Mouse (Mus musculus): ENCODE results near the gene Ifih1. TPM values are rescaled to one million over a fixed set of nuclear protein-coding genes. Genes with fewer than 3 reads are reported as not detected.

The Ifih1 gene
- polyA plus RNA-seq, 1 experiment, result 4.4 TPM

DNA sequence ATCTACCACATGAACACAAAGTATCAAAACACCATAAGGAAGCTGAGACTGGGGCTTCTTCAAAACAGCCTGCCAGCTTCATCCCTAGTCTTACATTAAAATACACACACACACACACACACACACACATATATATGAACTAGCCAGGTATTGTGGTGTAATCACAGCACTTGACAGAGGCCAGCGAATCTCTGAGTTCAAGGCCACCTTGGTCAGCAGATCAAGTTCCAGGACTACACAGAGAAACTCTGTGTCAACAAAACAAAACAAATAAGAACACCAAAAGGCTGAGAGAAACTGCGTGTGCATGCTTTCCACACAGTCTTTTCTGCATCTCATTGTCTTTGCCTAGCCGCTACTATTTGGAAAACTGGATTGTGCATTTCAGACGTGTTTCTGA lies 6.4 kb upstream of the Ifih1 start:
- Histone ChIP-seq H3K27ac (replicated peaks; ENCODE audit: low read depth, low read length) (no peak overlapping the region), H3K4me3 (ENCODE audit: insufficient read depth, low read depth, low read length) (no peak overlapping the region), H3K4me1 (ENCODE audit: control insufficient read depth, insufficient read depth, insufficient read length, low read length) (no peaks in the 10 kb centered on the region)

GRCm38 (mm10) chr2:62651890-62652289 lies 5.8 kb upstream of the Ifih1 start:
- Histone ChIP-seq H3K27ac (replicated peaks; ENCODE audit: low read depth, low read length) (no peak overlapping the region), H3K4me1 (ENCODE audit: control insufficient read depth, insufficient read depth, insufficient read length, low read length) (no peaks in the 10 kb centered on the region), H3K4me3 (ENCODE audit: insufficient read depth, low read depth, low read length) (no peak overlapping the region)

- H3K27ac ChIP-seq (replicated peaks; ENCODE audit: low read depth, low read length), result no peak overlapping the region
- peak overlapping the region; percentile 84 for H3K4me3 ChIP-seq (ENCODE audit: insufficient read depth, low read depth, low read length)
- peaks cover 8% of the 10 kb centered on the region for H3K4me1 ChIP-seq (ENCODE audit: control insufficient read depth, insufficient read depth, insufficient read length, low read length)
Observed at GRCm38 (mm10) chr2:62646671-62647289, 725 bp upstream of the Ifih1 start.

- Histone ChIP-seq H3K27ac (replicated peaks; ENCODE audit: low read depth, low read length) (peak overlapping the region; percentile 80), H3K4me1 (ENCODE audit: control insufficient read depth, insufficient read depth, insufficient read length, low read length) (peaks cover 10% of the 10 kb centered on the region), H3K4me3 (ENCODE audit: insufficient read depth, low read depth, low read length) (peak overlapping the region; percentile 84)
Observed at GRCm38 (mm10) chr2:62645475-62645874, 580 bp downstream of the Ifih1 start.

DNA sequence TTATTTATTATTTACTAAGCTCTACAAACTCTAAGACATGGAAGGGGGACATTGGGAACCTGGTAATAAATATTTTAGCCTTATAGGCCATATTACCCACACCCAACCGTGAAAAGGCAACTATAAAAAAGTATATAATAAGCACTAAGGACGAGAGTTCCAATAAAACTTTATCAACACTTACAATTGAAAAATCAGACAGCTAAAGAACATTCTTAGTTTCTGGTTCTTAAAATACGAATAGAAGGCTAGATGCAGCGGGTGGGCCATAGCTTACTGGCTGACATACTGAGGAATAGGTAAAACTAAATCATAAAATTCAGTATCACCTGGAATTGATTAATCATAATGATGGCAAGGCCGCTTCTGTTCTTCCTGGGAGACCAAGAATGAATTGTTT lies 1.2 kb downstream of the Ifih1 start:
- Histone ChIP-seq H3K4me1 (ENCODE audit: control insufficient read depth, insufficient read depth, insufficient read length, low read length) (peaks cover 10% of the 10 kb centered on the region), H3K4me3 (ENCODE audit: insufficient read depth, low read depth, low read length) (peak overlapping the region; percentile 84), H3K27ac (replicated peaks; ENCODE audit: low read depth, low read length) (no peak overlapping the region)

GRCm38 (mm10) chr2:62643405-62644305 lies 2.4 kb downstream of the Ifih1 start:
- H3K27ac ChIP-seq (replicated peaks; ENCODE audit: low read depth, low read length), result no peak overlapping the region
- H3K4me1 ChIP-seq (ENCODE audit: control insufficient read depth, insufficient read depth, insufficient read length, low read length), result peaks cover 10% of the 10 kb centered on the region
- peak overlapping the region; percentile 42 for H3K4me3 ChIP-seq (ENCODE audit: insufficient read depth, low read depth, low read length)

- H3K4me3 ChIP-seq (ENCODE audit: insufficient read depth, low read depth, low read length), result no peak overlapping the region
- H3K27ac ChIP-seq (replicated peaks; ENCODE audit: low read depth, low read length), result no peak overlapping the region
- peaks cover 10% of the 10 kb centered on the region for H3K4me1 ChIP-seq (ENCODE audit: control insufficient read depth, insufficient read depth, insufficient read length, low read length)
Observed at GRCm38 (mm10) chr2:62639869-62640268, 6.2 kb downstream of the Ifih1 start.

- no peak overlapping the region for H3K27ac ChIP-seq (replicated peaks; ENCODE audit: low read depth, low read length)
- no peak overlapping the region for H3K4me3 ChIP-seq (ENCODE audit: insufficient read depth, low read depth, low read length)
- no peaks in the 10 kb centered on the region for H3K4me1 ChIP-seq (ENCODE audit: control insufficient read depth, insufficient read depth, insufficient read length, low read length)
Observed at GRCm38 (mm10) chr2:62630446-62630845, 15.6 kb downstream of the Ifih1 start.

DNA sequence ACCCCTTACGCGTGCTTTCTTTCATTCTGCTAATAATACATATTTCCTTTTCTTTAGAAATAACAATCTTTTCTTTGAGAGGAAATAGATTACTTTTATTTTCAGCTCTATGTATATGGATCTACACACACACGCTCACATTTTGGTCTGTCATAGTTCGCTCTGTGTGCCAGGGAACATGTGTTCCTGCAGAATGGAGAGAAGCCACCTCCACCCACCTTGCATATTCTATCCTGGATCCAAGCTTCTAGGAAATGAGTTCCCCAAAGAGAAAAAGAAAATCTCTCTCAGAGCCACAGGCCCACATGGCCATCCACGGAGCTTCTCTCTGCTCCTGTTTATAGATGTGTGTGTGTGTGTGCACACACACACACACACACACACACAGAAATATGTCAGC lies 17.7 kb downstream of the Ifih1 start:
- Histone ChIP-seq H3K4me1 (ENCODE audit: control insufficient read depth, insufficient read depth, insufficient read length, low read length) (no peaks in the 10 kb centered on the region), H3K4me3 (ENCODE audit: insufficient read depth, low read depth, low read length) (no peak overlapping the region)

GRCm38 (mm10) chr2:62627728-62628127 lies 18.3 kb downstream of the Ifih1 start:
- Histone ChIP-seq H3K4me3 (ENCODE audit: insufficient read depth, low read depth, low read length) (no peak overlapping the region), H3K27ac (replicated peaks; ENCODE audit: low read depth, low read length) (no peak overlapping the region)

More for the DNA sequence above, 17.7 kb downstream of the Ifih1 start:
- H3K27ac ChIP-seq (replicated peaks; ENCODE audit: low read depth, low read length), result no peak overlapping the region

GRCm38 (mm10) chr2:62623024-62623441 lies 23.0 kb downstream of the Ifih1 start:
- no peaks in the 10 kb centered on the region for H3K4me1 ChIP-seq (ENCODE audit: control insufficient read depth, insufficient read depth, insufficient read length, low read length)
- H3K4me3 ChIP-seq (ENCODE audit: insufficient read depth, low read depth, low read length), result no peak overlapping the region
- H3K27ac ChIP-seq (replicated peaks; ENCODE audit: low read depth, low read length), result no peak overlapping the region

More at GRCm38 (mm10) chr2:62627728-62628127, 18.3 kb downstream of the Ifih1 start:
- no peaks in the 10 kb centered on the region for H3K4me1 ChIP-seq (ENCODE audit: control insufficient read depth, insufficient read depth, insufficient read length, low read length)

- H3K4me1 ChIP-seq (ENCODE audit: control insufficient read depth, insufficient read depth, insufficient read length, low read length), result no peaks in the 10 kb centered on the region
- no peak overlapping the region for H3K4me3 ChIP-seq (ENCODE audit: insufficient read depth, low read depth, low read length)
- H3K27ac ChIP-seq (replicated peaks; ENCODE audit: low read depth, low read length), result no peak overlapping the region
Observed at GRCm38 (mm10) chr2:62619679-62620078, 26.4 kb downstream of the Ifih1 start.

- Histone ChIP-seq H3K27ac (replicated peaks; ENCODE audit: low read depth, low read length) (no peak overlapping the region), H3K4me3 (ENCODE audit: insufficient read depth, low read depth, low read length) (no peak overlapping the region), H3K4me1 (ENCODE audit: control insufficient read depth, insufficient read depth, insufficient read length, low read length) (no peaks in the 10 kb centered on the region)
Observed at GRCm38 (mm10) chr2:62618934-62619341, 27.1 kb downstream of the Ifih1 start.

GRCm38 (mm10) chr2:62613133-62613532 lies 32.9 kb downstream of the Ifih1 start:
- Histone ChIP-seq H3K4me3 (ENCODE audit: insufficient read depth, low read depth, low read length) (no peak overlapping the region), H3K4me1 (ENCODE audit: control insufficient read depth, insufficient read depth, insufficient read length, low read length) (no peaks in the 10 kb centered on the region), H3K27ac (replicated peaks; ENCODE audit: low read depth, low read length) (no peak overlapping the region)

DNA sequence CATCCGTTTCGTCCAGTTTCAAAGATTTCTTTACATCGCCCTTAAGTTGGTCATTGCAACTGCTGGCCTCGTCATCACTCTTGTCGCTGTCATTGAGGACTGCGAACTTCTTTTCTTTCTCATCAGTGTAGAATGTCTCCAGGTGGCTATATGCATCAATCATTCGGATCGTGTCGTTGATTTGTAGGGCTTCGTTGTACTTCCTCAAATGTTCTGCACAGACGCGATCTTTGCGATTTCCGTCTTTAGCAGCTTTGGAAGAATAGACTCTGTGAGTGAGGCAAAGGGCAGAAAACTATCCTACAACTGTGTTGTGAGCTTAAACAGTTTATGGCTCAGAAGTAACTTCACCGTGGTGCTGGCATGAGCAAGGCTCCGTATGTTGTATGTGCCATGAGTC lies 39.9 kb downstream of the Ifih1 start:
- no peak overlapping the region for H3K4me3 ChIP-seq (ENCODE audit: insufficient read depth, low read depth, low read length)
- no peak overlapping the region for H3K27ac ChIP-seq (replicated peaks; ENCODE audit: low read depth, low read length)
- no peaks in the 10 kb centered on the region; the same call in 1 of the 2 replicates for H3K4me1 ChIP-seq (ENCODE audit: control insufficient read depth, insufficient read depth, insufficient read length, low read length)
